Mouse (Mus musculus) Patski (cell line): Measurements from ENCODE around the gene Disp1. TPM values are rescaled to one million over a fixed set of nuclear protein-coding genes. Genes with fewer than 3 reads are reported as not detected.

Experiments
- ATAC-seq: fragments of 100-300 bp; one replicate; pipeline ENCODE4 v1.8.0; 2021
- CTCF ChIA-PET: fragments of 350-600 bp; sonication (Branson Sonifier 250); formaldehyde crosslinking; loops from one replicate; lab custom pipeline; 2022; ENCODE audit warnings: inconsistent platforms; lab: Charles Lee
- POLR2A ChIA-PET: fragments of 350-600 bp; sonication (Branson Sonifier 250); formaldehyde crosslinking; loops from one replicate; lab custom pipeline; 2022; ENCODE audit warnings: antibody characterized with exemption, inconsistent platforms; lab: Charles Lee
- DNase-seq: peaks from one replicate; pipeline ENCODE4 v3.0.0-alpha.2; 2011; ENCODE audit warnings: low read depth, low spot score
- H3K27me3 ChIP-seq: fragments of 371-371 bp; one replicate; pipeline ENCODE4 v1.5.1; 2021
- CTCF ChIP-seq: fragments of 100-300 bp; IDR thresholded peaks from one replicate; pipeline ENCODE4 v1.5.1; 2021
- in situ Hi-C: fragments of 300-500 bp; cut with MboI; formaldehyde crosslinking; loops from 3 replicates; pipeline ENCODE4 v1.11.1; 2018; ENCODE audit warnings: low pct_unique_long_range_greater_than_20kb, mixed read lengths
- polyA plus RNA-seq: library from polyadenylated mRNA; unstranded; gene quantifications from one replicate; pipeline ENCODE4 v1.2.3, GENCODE M21; 2021

Disp1 gene
- polyA plus RNA-seq, 1 experiment from 2014 or later = 18.1 TPM

DNA sequence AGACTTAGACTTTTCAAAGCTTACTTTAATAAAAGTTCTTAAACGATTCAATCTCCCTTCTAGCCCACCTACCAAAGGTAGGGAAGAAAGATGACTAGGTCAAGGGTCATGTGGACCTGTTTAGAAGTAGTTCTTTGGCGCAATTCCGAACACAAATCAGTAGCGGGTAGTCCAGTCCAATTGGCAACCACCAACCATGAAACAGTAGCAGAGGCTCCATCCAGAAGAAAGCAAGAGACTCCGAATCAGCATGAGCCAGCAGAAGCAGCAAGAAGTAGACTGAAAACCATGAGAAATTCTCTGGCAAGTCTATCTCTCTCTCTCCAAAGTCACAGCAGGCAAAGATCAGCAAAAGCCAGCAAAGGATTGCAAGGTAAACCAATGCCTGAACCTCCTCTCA lies 15.1 kb upstream of the Disp1 start:
- no peaks in the 10 kb centered on the region for H3K27me3 ChIP-seq
- DNase-seq (no peak), ATAC-seq (no peak)
- ChIA-PET POLR2A (no interaction called here), CTCF (interaction anchor here (1.7 kb wide), 1 partner anchor 246 kb away, joined by 6 read pairs; no protein-coding TSS in a partner anchor)
- no peak for TF ChIP-seq CTCF
- in situ Hi-C loops = loop anchor here (5.0 kb wide), 1 partner anchor 679 kb away; no protein-coding TSS in a partner anchor

DNA sequence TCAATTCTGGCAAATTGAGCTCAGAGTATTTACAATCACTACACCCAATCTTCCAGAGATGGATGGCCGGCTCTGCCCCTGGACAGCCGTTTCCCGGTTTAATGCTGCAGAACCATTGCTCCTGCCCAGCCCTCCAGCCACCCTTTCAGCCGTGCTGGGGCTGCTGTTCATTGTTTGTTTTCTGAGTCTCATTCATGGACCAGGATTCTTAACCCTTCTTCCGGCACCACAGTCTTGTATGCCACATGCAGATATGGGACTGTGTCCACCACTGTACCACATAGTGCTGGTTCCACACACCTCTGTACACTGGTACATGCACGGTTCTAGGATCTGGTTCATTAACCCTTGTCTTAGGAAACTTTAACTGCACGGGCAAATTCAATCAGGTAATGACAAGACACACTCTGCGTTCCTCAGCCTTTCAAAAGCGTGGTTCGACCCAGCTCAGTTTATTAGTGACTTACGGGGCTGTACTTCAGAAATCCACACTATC lies 12.4 kb upstream of the Disp1 start:
- in situ Hi-C loops = no loop called here
- ATAC-seq (no peak), DNase-seq (no peak)
- CTCF ChIA-PET = interaction anchor here (1.1 to 1.3 kb wide), 3 partner anchors 17 to 251 kb away, joined by 3 to 4 read pairs (median 3); no protein-coding TSS in a partner anchor
- no peak for TF ChIP-seq CTCF
- H3K27me3 ChIP-seq = no peaks in the 10 kb centered on the region
- POLR2A ChIA-PET = interaction anchor here (0.9 kb wide), 1 partner anchor 191 kb away, joined by 3 read pairs; no protein-coding TSS in a partner anchor

DNA sequence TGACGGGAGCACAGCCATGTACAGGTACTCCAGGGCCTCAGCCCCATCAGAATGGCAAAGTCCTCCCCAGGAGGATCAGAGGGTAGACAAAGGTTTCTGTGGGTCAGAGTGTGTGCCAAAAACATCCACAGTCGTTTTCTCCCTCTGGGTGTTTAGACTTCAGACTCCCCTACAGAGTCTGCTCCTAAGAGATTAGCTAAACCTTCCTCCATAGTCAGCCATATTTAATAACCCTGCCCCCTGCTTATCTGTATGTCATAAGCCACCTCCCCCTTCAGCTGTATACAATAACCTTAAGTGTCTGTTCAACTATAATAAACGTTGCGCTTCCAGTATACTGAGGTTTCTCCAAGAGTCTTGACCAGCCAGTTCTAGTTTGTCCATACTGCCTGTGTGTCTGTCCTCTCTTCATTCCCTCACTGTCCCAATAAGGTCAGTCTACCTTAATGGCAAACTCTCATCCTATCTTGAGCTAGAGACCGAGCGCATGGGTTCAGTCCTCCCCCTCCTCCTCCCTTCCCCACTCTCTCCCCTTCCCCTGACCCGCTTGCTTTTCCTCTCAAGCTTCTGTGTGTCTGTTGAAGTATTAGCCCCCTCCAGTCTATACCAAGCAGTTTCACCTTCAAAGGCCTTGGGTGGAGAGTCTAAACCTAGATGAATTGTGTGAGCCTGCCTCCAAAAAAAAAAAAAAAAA lies 11.8 kb upstream of the Disp1 start:
- no peak for TF ChIP-seq CTCF
- CTCF ChIA-PET = interaction anchor here (1.1 to 1.3 kb wide), 3 partner anchors 16 to 250 kb away, joined by 3 to 4 read pairs (median 3); no protein-coding TSS in a partner anchor
- no peaks in the 10 kb centered on the region for H3K27me3 ChIP-seq
- DNase-seq (no peak), ATAC-seq (no peak)
- in situ Hi-C loops = no loop called here
- POLR2A ChIA-PET = interaction anchor here (0.9 kb wide), 1 partner anchor 191 kb away, joined by 3 read pairs; no protein-coding TSS in a partner anchor

DNA sequence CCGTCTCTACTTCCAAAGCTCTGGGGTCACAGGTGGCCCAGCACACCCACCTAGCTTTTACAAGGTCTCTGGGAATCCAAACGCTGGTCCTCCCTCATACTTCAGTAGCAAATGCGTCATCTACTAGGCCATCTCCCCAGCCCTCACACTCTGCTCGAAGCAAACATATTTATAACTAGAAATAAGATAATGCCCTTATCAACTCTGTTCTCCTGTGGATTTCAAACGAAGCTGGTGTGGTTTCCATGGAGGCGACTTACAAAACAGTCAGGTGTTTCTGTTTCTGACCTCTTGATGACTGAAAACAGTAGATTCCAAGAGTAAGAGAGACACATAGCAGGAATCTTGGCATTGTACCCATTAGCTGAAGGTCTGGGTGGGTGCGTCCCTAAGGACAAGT lies 6.1 kb upstream of the Disp1 start:
- ATAC-seq (no peak), DNase-seq (no peak)
- TF ChIP-seq CTCF = no peak
- ChIA-PET CTCF (interaction anchor here (0.8 to 2.2 kb wide), 3 partner anchors 8 to 236 kb away, joined by 3 to 6 read pairs (median 4); no protein-coding TSS in a partner anchor), POLR2A (no interaction called here)
- in situ Hi-C loops = no loop called here
- no peaks in the 10 kb centered on the region for H3K27me3 ChIP-seq

DNA sequence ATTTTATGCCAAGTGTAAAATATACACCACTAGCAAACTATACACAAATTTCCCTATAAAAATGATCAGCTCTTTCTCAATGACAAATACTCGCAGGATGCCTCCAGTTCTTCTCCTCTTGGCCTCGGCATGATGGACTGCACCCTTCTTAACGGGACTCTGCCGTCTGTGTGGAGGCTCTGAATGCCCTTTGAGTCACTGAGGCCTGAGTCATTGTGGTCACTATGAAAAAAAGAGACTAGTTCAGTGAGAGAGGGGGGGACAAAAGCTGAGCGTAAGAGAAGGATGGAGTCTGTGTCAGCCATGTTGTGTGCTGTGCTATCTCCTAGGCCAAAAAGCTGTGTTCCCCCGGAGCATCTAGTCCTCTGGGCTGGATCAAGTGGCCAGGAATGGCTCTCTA lies 2.3 kb downstream of the Disp1 start:
- H3K27me3 ChIP-seq = no peaks in the 10 kb centered on the region
- CTCF ChIA-PET = interaction anchor here (0.6 to 1.6 kb wide), 2 partner anchors 10 to 75 kb away, joined by 3 to 6 read pairs; no protein-coding TSS in a partner anchor
- in situ Hi-C loops = no loop called here
- DNase-seq = no peak
- POLR2A ChIA-PET = interaction anchor here (1.1 kb wide), 1 partner anchor 236 kb away, joined by 3 read pairs; no protein-coding TSS in a partner anchor
- no peak for ATAC-seq
- no peak for TF ChIP-seq CTCF

DNA sequence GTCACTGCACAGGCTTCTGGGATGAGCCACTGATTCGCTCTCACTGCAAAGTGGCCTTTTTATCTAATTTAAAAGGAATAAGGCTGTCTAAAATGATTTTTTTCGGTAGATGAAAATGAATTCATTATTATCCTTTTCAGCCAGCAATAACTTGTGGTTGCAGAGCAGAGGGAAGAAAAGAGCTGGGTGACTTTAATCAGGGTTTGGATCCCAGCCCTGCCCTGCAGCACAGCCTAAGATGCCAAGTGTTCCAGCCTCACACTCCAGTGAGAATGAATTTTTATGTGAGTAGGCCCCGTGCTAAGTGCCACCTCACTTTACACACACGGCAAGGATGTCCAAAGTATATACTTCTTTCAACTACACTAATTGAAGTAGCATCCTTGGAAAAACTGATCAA lies 4.6 kb downstream of the Disp1 start:
- CTCF ChIA-PET = interaction anchor here (0.7 to 2.3 kb wide), 4 partner anchors 17 to 174 kb away, joined by 3 to 6 read pairs (median 3); no protein-coding TSS in a partner anchor
- ATAC-seq (no peak), DNase-seq (no peak)
- no peaks in the 10 kb centered on the region for H3K27me3 ChIP-seq
- in situ Hi-C loops = no loop called here
- POLR2A ChIA-PET = no interaction called here
- TF ChIP-seq CTCF = no peak

DNA sequence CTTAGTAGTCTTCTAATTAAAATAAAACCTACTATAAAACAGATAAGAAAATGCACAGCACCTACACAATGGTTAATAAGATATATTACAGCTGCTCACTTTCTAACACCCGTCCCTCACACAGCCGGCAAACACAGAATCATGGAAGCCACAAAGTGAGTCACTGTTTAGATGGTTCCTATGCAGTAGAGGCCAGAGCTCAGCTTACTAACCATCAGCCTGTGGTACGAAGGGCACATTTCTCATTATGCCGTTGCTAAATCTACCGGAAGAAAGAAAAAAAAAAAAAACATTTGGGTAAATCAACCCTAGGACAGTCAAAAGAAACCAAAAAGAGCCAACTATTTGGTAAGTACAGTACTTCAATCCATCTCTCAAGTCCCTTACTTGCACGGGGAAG lies 5.6 kb downstream of the Disp1 start:
- TF ChIP-seq CTCF = no peak
- POLR2A ChIA-PET = interaction anchor here (0.6 kb wide), 1 partner anchor 62 kb away, joined by 3 read pairs; no protein-coding TSS in a partner anchor
- CTCF ChIA-PET = no interaction called here
- in situ Hi-C loops = no loop called here
- no peak for DNase-seq
- no peak for ATAC-seq
- no peaks in the 10 kb centered on the region for H3K27me3 ChIP-seq

DNA sequence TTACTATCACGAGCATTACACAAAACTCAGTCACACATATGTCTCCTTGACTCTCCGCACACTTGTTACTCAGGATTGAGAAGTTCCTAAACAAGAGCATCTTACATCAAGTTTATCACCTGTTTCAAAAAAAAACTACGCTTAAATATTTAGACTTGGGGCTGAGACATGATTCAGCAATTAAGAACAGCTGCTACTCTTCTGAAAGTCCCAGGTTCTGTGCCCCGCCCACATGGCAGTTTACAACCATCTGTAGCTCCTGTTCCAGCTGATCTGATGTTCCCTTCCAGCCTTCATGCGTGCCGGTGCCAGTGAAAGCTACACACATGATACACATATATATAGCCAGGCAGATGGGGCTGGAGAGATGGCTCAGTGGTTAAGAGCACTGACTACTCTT lies 7.5 kb downstream of the Disp1 start:
- no peak for TF ChIP-seq CTCF
- DNase-seq = no peak
- no peaks in the 10 kb centered on the region for H3K27me3 ChIP-seq
- ATAC-seq = no peak
- ChIA-PET POLR2A (interaction anchor here (0.6 to 0.7 kb wide), 2 partner anchors 66 to 669 kb away, joined by 3 to 4 read pairs; no protein-coding TSS in a partner anchor), CTCF (no interaction called here)
- in situ Hi-C loops = no loop called here

DNA sequence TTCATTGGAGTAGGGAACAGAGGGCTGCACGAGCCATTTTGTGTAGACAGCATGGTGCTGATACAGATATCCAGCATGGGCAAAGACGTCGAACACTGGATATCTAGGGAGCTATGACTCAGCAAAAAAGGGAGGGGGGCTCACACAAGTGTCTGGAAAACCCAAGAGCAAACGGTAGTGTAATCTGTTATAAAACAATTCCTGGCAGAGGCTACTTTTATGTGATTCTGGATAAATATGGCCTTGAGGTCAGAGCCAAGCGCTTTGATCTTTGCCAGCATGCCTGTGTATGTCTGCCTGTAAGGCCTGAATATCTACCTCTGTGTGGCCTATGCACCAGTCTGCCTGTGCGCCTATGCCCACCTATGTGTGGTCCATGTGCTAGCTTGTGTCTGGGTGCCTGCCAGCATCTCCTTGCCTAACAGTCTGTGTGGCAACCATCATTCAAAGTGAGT lies 8.5 kb downstream of the Disp1 start:
- POLR2A ChIA-PET = no interaction called here
- DNase-seq (no peak), ATAC-seq (no peak)
- no peak for TF ChIP-seq CTCF
- CTCF ChIA-PET = no interaction called here
- in situ Hi-C loops = no loop called here
- H3K27me3 ChIP-seq = no peaks in the 10 kb centered on the region

DNA sequence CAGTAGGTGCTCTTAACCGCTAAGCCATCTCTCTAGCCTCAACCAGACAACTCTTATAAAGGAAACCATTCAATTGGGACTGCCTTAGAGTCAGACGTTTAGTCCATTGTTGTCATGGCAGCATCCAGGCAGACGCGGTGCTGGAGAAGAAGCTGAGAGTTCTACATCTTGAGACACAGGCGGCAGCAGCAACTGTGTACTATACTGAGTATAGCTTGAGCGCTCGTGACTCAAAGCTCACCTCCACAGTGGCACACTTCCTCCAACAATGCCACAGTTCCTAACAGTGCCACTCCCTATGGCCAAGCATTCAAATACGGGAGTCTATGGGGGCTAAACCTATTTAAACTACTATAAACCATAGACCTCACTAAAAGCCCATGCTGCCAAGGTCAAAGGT lies 11.2 kb downstream of the Disp1 start:
- no peak for ATAC-seq
- in situ Hi-C loops = no loop called here
- ChIA-PET CTCF (no interaction called here), POLR2A (no interaction called here)
- TF ChIP-seq CTCF = no peak
- DNase-seq = no peak
- no peaks in the 10 kb centered on the region for H3K27me3 ChIP-seq

DNA sequence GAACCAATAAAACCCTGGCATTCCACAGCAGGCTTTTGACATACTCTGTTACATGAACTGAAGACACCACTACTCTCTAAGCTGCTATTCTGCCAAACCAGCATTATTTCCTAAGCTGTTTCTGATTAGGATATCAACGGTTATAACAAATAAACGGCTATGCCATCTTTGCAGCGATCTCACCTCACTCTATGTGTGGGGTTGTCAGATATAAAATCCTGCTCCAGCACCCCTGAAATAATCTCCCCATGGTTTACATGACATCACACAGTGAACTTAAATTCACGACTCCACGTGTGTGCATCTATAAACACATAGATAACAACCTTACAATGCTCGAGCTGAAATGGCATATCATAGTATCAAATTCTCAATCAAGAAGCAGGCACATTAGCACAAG lies 13.7 kb downstream of the Disp1 start:
- CTCF ChIA-PET = no interaction called here
- DNase-seq = no peak
- no peak for ATAC-seq
- H3K27me3 ChIP-seq = no peaks in the 10 kb centered on the region
- POLR2A ChIA-PET = no interaction called here
- in situ Hi-C loops = no loop called here
- no peak for TF ChIP-seq CTCF
